Mouse (Mus musculus): Measurements from ENCODE around the gene 1700023F06Rik. TPM values are rescaled to one million over a fixed set of nuclear protein-coding genes. Genes with fewer than 3 reads are reported as not detected.

1700023F06Rik gene
- total and polyA plus RNA-seq, 3 experiments, result not detected

DNA sequence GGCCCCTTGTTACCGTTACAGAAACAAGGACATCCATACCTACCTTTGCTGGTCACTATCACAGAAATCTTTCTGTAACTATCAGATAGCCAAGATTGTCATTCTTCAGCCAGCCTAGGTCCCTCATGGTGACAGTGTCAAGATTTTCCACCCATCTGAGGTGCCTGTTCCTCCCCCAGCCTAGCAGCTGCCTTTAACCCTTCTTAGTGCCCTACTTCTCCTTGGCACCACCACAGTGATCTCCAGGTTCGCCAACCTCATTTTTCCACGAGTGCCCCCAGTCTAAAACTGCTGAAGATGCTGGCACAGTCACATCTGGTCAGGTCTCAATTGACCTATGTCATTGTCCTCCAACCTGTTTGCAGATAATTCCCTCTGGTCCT lies 38.3 kb downstream of the 1700023F06Rik start:
- peaks cover 15% of the 10 kb centered on the region for H3K9me3 ChIP-seq (replicated peaks)

GRCm38 (mm10) chr11:103169664-103170063 lies 38.7 kb downstream of the 1700023F06Rik start:
- ATAC-seq (ENCODE audit: extremely low read depth, insufficient number of reproducible peaks, low FRiP score, poor library complexity, severe bottlenecking) (no peak), DNase-seq (ENCODE audit: low spot score) (no peak)
- peaks cover 33% of the 10 kb centered on the region for H3K4me1 ChIP-seq (ENCODE audit: insufficient read depth, low read depth, low read length)
- peaks cover 14% of the 10 kb centered on the region for H3K27me3 ChIP-seq (ENCODE audit: insufficient read depth, low read length)
- no peak for TF ChIP-seq CTCF (IDR thresholded peaks at IDR 0.05; ENCODE audit: low read depth, low read length)
- H3K4me3 ChIP-seq (ENCODE audit: low read depth, low read length), result no peak overlapping the region
- H3K36me3 ChIP-seq (replicated peaks), result no peaks in the 10 kb centered on the region
- H3K9me3 ChIP-seq (replicated peaks), result peaks cover 15% of the 10 kb centered on the region

More for the DNA sequence above, 38.3 kb downstream of the 1700023F06Rik start:
- no peak for DNase-seq (ENCODE audit: low spot score)
- Histone ChIP-seq H3K4me3 (ENCODE audit: low read depth, low read length) (no peak overlapping the region), H3K4me1 (ENCODE audit: insufficient read depth, low read depth, low read length) (peaks cover 37% of the 10 kb centered on the region), H3K27me3 (ENCODE audit: insufficient read depth, low read length) (peaks cover 14% of the 10 kb centered on the region), H3K36me3 (replicated peaks) (no peaks in the 10 kb centered on the region)
- no peak for ATAC-seq (ENCODE audit: extremely low read depth, insufficient number of reproducible peaks, low FRiP score, poor library complexity, severe bottlenecking)
- TF ChIP-seq GATA2 (IDR thresholded peaks at IDR 0.05; ENCODE audit: borderline replicate concordance, low read depth, low read length) (no peak), GATA1 (IDR thresholded peaks at IDR 0.05; ENCODE audit: borderline replicate concordance, low read length) (no peak), CTCF (IDR thresholded peaks at IDR 0.05; ENCODE audit: low read depth, low read length) (no peak), TAL1 (conservative IDR thresholded peaks at IDR 0.05; ENCODE audit: low read depth, low read length) (no peak), POLR2AphosphoS5 (IDR thresholded peaks at IDR 0.05; ENCODE audit: insufficient replicate concordance, low read depth, low read length) (no peak)

DNA sequence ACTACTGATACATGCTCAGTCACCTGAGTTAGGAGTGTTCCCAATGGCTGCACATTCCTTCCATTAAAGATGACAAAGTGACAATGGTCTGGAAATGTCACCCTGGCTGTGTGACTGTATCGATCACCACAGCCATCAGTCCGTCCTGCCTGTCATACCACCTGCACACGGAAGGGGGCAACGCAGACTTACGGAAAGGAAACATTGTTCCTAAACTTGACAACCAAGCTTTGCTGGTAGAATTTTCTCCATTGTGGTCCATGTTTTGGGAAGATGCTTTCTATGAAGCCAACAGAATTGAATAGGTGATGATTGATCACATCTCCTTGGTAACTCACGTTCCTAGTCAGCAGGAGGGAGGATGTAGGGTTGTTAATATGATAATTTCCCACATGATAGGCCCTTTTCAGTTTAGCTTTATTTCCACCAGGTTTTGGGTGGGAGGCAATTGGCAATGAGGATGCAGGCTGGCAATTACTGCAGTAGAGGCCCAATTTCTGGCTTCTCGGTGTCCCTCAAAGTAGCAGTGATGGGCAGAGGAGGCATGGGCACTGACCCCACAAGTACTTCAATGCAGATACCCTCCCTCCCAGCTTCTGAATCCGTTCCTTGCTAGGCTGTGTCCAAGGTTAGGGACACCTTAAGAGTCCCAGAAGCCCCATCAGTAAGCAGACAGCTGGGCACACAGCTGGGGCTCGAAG lies 39.5 kb downstream of the 1700023F06Rik start:
- Histone ChIP-seq H3K4me1 (ENCODE audit: insufficient read depth, low read depth, low read length) (peaks cover 28% of the 10 kb centered on the region), H3K9me3 (replicated peaks) (peaks cover 15% of the 10 kb centered on the region), H3K36me3 (replicated peaks) (no peaks in the 10 kb centered on the region), H3K27me3 (ENCODE audit: insufficient read depth, low read length) (peaks cover 16% of the 10 kb centered on the region), H3K4me3 (ENCODE audit: low read depth, low read length) (no peak overlapping the region)
- ATAC-seq (ENCODE audit: extremely low read depth, insufficient number of reproducible peaks, low FRiP score, poor library complexity, severe bottlenecking), result no peak
- no peak for DNase-seq (ENCODE audit: low spot score)
- no peak for TF ChIP-seq POLR2AphosphoS5 (IDR thresholded peaks at IDR 0.05; ENCODE audit: insufficient replicate concordance, low read depth, low read length)
- peak; percentile 96 for TF ChIP-seq CTCF (IDR thresholded peaks at IDR 0.05; ENCODE audit: low read depth, low read length)

- peaks cover 10% of the 10 kb centered on the region for H3K27me3 ChIP-seq (ENCODE audit: insufficient read depth, low read length)
- no peak overlapping the region for H3K4me3 ChIP-seq (ENCODE audit: low read depth, low read length)
- peaks cover 5% of the 10 kb centered on the region for H3K9me3 ChIP-seq (replicated peaks)
- ATAC-seq (ENCODE audit: extremely low read depth, insufficient number of reproducible peaks, low FRiP score, poor library complexity, severe bottlenecking) (no peak), DNase-seq (ENCODE audit: low spot score) (no peak)
- TF ChIP-seq GATA2 (IDR thresholded peaks at IDR 0.05; ENCODE audit: borderline replicate concordance, low read depth, low read length) (no peak), CTCF (IDR thresholded peaks at IDR 0.05; ENCODE audit: low read depth, low read length) (no peak), POLR2AphosphoS5 (IDR thresholded peaks at IDR 0.05; ENCODE audit: insufficient replicate concordance, low read depth, low read length) (no peak), GATA1 (IDR thresholded peaks at IDR 0.05; ENCODE audit: borderline replicate concordance, low read length) (no peak), TAL1 (conservative IDR thresholded peaks at IDR 0.05; ENCODE audit: low read depth, low read length) (no peak)
- peaks cover 11% of the 10 kb centered on the region for H3K4me1 ChIP-seq (ENCODE audit: insufficient read depth, low read depth, low read length)
- H3K36me3 ChIP-seq (replicated peaks), result no peaks in the 10 kb centered on the region
Measured at GRCm38 (mm10) chr11:103164391-103164790, 44.0 kb downstream of the 1700023F06Rik start.

DNA sequence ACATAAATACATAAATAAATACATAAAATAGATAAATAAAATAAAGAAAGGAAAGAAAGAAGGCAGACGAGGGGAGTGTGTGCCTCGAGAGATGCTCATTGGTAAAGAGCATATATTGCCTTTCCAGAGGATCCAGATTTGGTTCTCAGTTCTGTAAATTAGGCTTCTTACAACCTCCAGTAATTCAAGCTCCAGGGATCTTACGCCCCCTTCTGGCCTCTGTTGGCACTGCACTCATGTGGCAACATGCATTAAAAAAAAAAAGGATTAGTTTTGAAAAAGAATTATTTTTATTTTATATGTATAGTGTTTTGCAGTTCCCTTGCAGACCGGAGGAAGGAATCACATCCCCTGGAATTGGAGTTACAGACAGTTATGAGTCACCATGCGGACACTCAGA lies 46.2 kb downstream of the 1700023F06Rik start:
- no peak for ATAC-seq (ENCODE audit: extremely low read depth, insufficient number of reproducible peaks, low FRiP score, poor library complexity, severe bottlenecking)
- TF ChIP-seq CTCF (IDR thresholded peaks at IDR 0.05; ENCODE audit: low read depth, low read length), result 0 out of 2 replicates have a peak, but pooled peaks have one; percentile 29
- TF ChIP-seq POLR2AphosphoS5 (IDR thresholded peaks at IDR 0.05; ENCODE audit: insufficient replicate concordance, low read depth, low read length), result no peak
- no peak for TF ChIP-seq GATA2 (IDR thresholded peaks at IDR 0.05; ENCODE audit: borderline replicate concordance, low read depth, low read length)
- no peak for TF ChIP-seq GATA1 (IDR thresholded peaks at IDR 0.05; ENCODE audit: borderline replicate concordance, low read length)
- no peak for TF ChIP-seq TAL1 (conservative IDR thresholded peaks at IDR 0.05; ENCODE audit: low read depth, low read length)
- Histone ChIP-seq H3K36me3 (replicated peaks) (no peaks in the 10 kb centered on the region), H3K27me3 (ENCODE audit: insufficient read depth, low read length) (peaks cover 10% of the 10 kb centered on the region), H3K9me3 (replicated peaks) (peaks cover 5% of the 10 kb centered on the region), H3K4me3 (ENCODE audit: low read depth, low read length) (no peak overlapping the region), H3K4me1 (ENCODE audit: insufficient read depth, low read depth, low read length) (peaks cover 19% of the 10 kb centered on the region)
- DNase-seq (ENCODE audit: low spot score), result no peak

- Histone ChIP-seq H3K9me3 (replicated peaks) (peaks cover 5% of the 10 kb centered on the region), H3K4me1 (ENCODE audit: insufficient read depth, low read depth, low read length) (peaks cover 19% of the 10 kb centered on the region), H3K27me3 (ENCODE audit: insufficient read depth, low read length) (peaks cover 8% of the 10 kb centered on the region), H3K4me3 (ENCODE audit: low read depth, low read length) (no peak overlapping the region), H3K36me3 (replicated peaks) (no peaks in the 10 kb centered on the region)
- no peak for ATAC-seq (ENCODE audit: extremely low read depth, insufficient number of reproducible peaks, low FRiP score, poor library complexity, severe bottlenecking)
- no peak for DNase-seq (ENCODE audit: low spot score)
- TF ChIP-seq GATA2 (IDR thresholded peaks at IDR 0.05; ENCODE audit: borderline replicate concordance, low read depth, low read length) (no peak), TAL1 (conservative IDR thresholded peaks at IDR 0.05; ENCODE audit: low read depth, low read length) (no peak), GATA1 (IDR thresholded peaks at IDR 0.05; ENCODE audit: borderline replicate concordance, low read length) (no peak), POLR2AphosphoS5 (IDR thresholded peaks at IDR 0.05; ENCODE audit: insufficient replicate concordance, low read depth, low read length) (no peak), CTCF (IDR thresholded peaks at IDR 0.05; ENCODE audit: low read depth, low read length) (no peak)
Measured at GRCm38 (mm10) chr11:103161449-103161848, 46.9 kb downstream of the 1700023F06Rik start.
